In genomic region chr11:32281416-32282144, GRCm38 (mm10) we compare ENCODE assay signal across 20 mouse cellular contexts. TPM values are rescaled to one million over a fixed set of nuclear protein-coding genes. Genes with fewer than 3 reads are reported as not detected.
"Had no signal": no experiment of that assay in that cellular context is flagged by ENCODE, and none has a peak within 500 bp of the region (broad histone marks: within the 10 kb centered on the region; RNA-seq: fewer than 3 reads in every experiment).

No protein-coding gene starts in this region.

- H3K4me2 ChIP-seq: limb, embryonic 12.5 days; lung, embryonic 15.5 days; midbrain, embryonic 11.5 days; midbrain, embryonic 15.5 days; neural tube, embryonic 12.5 days had no signal

- H3K9ac ChIP-seq: limb, embryonic 12.5 days; lung, embryonic 15.5 days; midbrain, embryonic 15.5 days; neural tube, embryonic 12.5 days had no signal

- H3K36me3 ChIP-seq: limb, embryonic 12.5 days; lung, embryonic 15.5 days; midbrain, embryonic 15.5 days; neural tube, embryonic 12.5 days had no signal

- H3K4me3 ChIP-seq: limb, embryonic 12.5 days; lung, embryonic 15.5 days; megakaryocyte, embryonic 14.5 days; midbrain, embryonic 15.5 days; neural tube, embryonic 12.5 days had no signal

- H3K27ac ChIP-seq: kidney, postnatal 0 days; limb, embryonic 12.5 days; lung, embryonic 15.5 days; macrophage; midbrain, embryonic 15.5 days; neural tube, embryonic 12.5 days; stomach, postnatal 0 days had no signal

- ATAC-seq: midbrain, embryonic 15.5 days had no signal

- H3K27me3 ChIP-seq: midbrain, embryonic 15.5 days had no signal

- H3K4me1 ChIP-seq: limb, embryonic 12.5 days; lung, embryonic 15.5 days; midbrain, embryonic 15.5 days; neural tube, embryonic 12.5 days had no signal

- H3K9me3 ChIP-seq: limb, embryonic 12.5 days; lung, embryonic 15.5 days; midbrain, embryonic 15.5 days; neural tube, embryonic 12.5 days had no signal

- DNase-seq: kidney, adult 2 months; kidney, postnatal 36 days; layer of hippocampus, adult 9-11 months; layer of hippocampus, postnatal 36 days; lung, postnatal 14 days had no signal

RNA-seq across cellular contexts. Expression of gene Hba-a1, which starts 1.7 kb away (rescaled TPM):
- polyA plus RNA-seq: macrophage had no signal

RNA-seq across cellular contexts. Expression of gene Hbq1b, which starts 5.2 kb away (rescaled TPM):
- total RNA-seq: liver, adult 2 months; monocyte, adult 5-6 weeks had no signal
- polyA plus RNA-seq: liver, adult 2 months; macrophage had no signal

RNA-seq across cellular contexts. Expression of gene Hba-x, which starts 5.4 kb away (rescaled TPM):
- total RNA-seq: layer of hippocampus, adult 18-20 months; layer of hippocampus, postnatal 36 days; left cerebral cortex, adult 8-10 months; left cerebral cortex, postnatal 25 days; liver, adult 2 months; monocyte, adult 5-6 weeks; neutrophil, adult 5-6 weeks had no signal
- polyA plus RNA-seq: kidney, adult 2 months; liver, adult 2 months; macrophage had no signal

RNA-seq across cellular contexts. Expression of gene Hba-a2, which starts 14.7 kb away (rescaled TPM):
- polyA plus RNA-seq: macrophage had no signal
